Mouse (Mus musculus): ENCODE measurements around the gene Abhd17c. TPM values are rescaled to one million over a fixed set of nuclear protein-coding genes. Genes with fewer than 3 reads are reported as not detected.

The Abhd17c gene
- polyA plus RNA-seq, 1 experiment = 29.2 TPM

- Histone ChIP-seq H3K27ac (ENCODE audit: control insufficient read depth, insufficient read depth, low read depth, low read length, poor library complexity) (no peak overlapping the region), H3K4me3 (replicated peaks; ENCODE audit: control insufficient read depth, low read depth, low read length) (no peak overlapping the region), H3K4me1 (ENCODE audit: control insufficient read depth, insufficient read depth, low read length) (no peaks in the 10 kb centered on the region)
- WGBS = 3% methylated on average over 1 of the region's 1 CpGs
- TF ChIP-seq CTCF (IDR thresholded peaks at IDR 0.05; ENCODE audit: control insufficient read depth, insufficient read depth, low read length) (0 out of 2 replicates have a peak, but pooled peaks have one; percentile 21), POLR2A (IDR thresholded peaks at IDR 0.05; ENCODE audit: borderline replicate concordance, control insufficient read depth, low read depth, low read length) (no peak)
Observed at GRCm38 (mm10) chr7:84089777-84090176, 61.9 kb downstream of the Abhd17c start.

GRCm38 (mm10) chr7:84088971-84089370, 62.7 kb downstream of the Abhd17c start:
- no peaks in the 10 kb centered on the region for H3K4me1 ChIP-seq (ENCODE audit: control insufficient read depth, insufficient read depth, low read length)
- H3K4me3 ChIP-seq (replicated peaks; ENCODE audit: control insufficient read depth, low read depth, low read length) = no peak overlapping the region
- TF ChIP-seq POLR2A (IDR thresholded peaks at IDR 0.05; ENCODE audit: borderline replicate concordance, control insufficient read depth, low read depth, low read length) (no peak), CTCF (IDR thresholded peaks at IDR 0.05; ENCODE audit: control insufficient read depth, insufficient read depth, low read length) (peak; percentile 78)
- no peak overlapping the region for H3K27ac ChIP-seq (ENCODE audit: control insufficient read depth, insufficient read depth, low read depth, low read length, poor library complexity)
- 5% methylated on average over 4 of the region's 4 CpGs for WGBS

GRCm38 (mm10) chr7:84088191-84088590, 63.5 kb downstream of the Abhd17c start:
- Histone ChIP-seq H3K27ac (ENCODE audit: control insufficient read depth, insufficient read depth, low read depth, low read length, poor library complexity) (no peak overlapping the region), H3K4me1 (ENCODE audit: control insufficient read depth, insufficient read depth, low read length) (no peaks in the 10 kb centered on the region), H3K4me3 (replicated peaks; ENCODE audit: control insufficient read depth, low read depth, low read length) (no peak overlapping the region)
- TF ChIP-seq CTCF (IDR thresholded peaks at IDR 0.05; ENCODE audit: control insufficient read depth, insufficient read depth, low read length) (no peak), POLR2A (IDR thresholded peaks at IDR 0.05; ENCODE audit: borderline replicate concordance, control insufficient read depth, low read depth, low read length) (no peak)
- 69% methylated on average over 3 of the region's 3 CpGs for WGBS

GRCm38 (mm10) chr7:84086039-84086829, 65.5 kb downstream of the Abhd17c start, which contains the start of gene Cemip:
Gene Cemip, minus strand, starts transcription at chr7:84086502.
- TF ChIP-seq POLR2A (IDR thresholded peaks at IDR 0.05; ENCODE audit: borderline replicate concordance, control insufficient read depth, low read depth, low read length) = no peak
- TF ChIP-seq CTCF (IDR thresholded peaks at IDR 0.05; ENCODE audit: control insufficient read depth, insufficient read depth, low read length) = peak; percentile 58
- Histone ChIP-seq H3K4me1 (ENCODE audit: control insufficient read depth, insufficient read depth, low read length) (no peaks in the 10 kb centered on the region), H3K27ac (ENCODE audit: control insufficient read depth, insufficient read depth, low read depth, low read length, poor library complexity) (no peak within 1 kb of the TSS), H3K4me3 (replicated peaks; ENCODE audit: control insufficient read depth, low read depth, low read length) (no peak within 1 kb of the TSS)
- 3% methylated on average over 54 of the region's 54 CpGs for WGBS

GRCm38 (mm10) chr7:84085049-84085945, 66.4 kb downstream of the Abhd17c start:
- TF ChIP-seq POLR2A (IDR thresholded peaks at IDR 0.05; ENCODE audit: borderline replicate concordance, control insufficient read depth, low read depth, low read length) (no peak), CTCF (IDR thresholded peaks at IDR 0.05; ENCODE audit: control insufficient read depth, insufficient read depth, low read length) (no peak)
- H3K4me3 ChIP-seq (replicated peaks; ENCODE audit: control insufficient read depth, low read depth, low read length) = no peak overlapping the region
- 10% methylated on average over 39 of the region's 39 CpGs for WGBS
- H3K4me1 ChIP-seq (ENCODE audit: control insufficient read depth, insufficient read depth, low read length) = no peaks in the 10 kb centered on the region
- no peak overlapping the region for H3K27ac ChIP-seq (ENCODE audit: control insufficient read depth, insufficient read depth, low read depth, low read length, poor library complexity)

GRCm38 (mm10) chr7:84077257-84078013, 74.3 kb downstream of the Abhd17c start:
- TF ChIP-seq POLR2A (IDR thresholded peaks at IDR 0.05; ENCODE audit: borderline replicate concordance, control insufficient read depth, low read depth, low read length) (no peak), CTCF (IDR thresholded peaks at IDR 0.05; ENCODE audit: control insufficient read depth, insufficient read depth, low read length) (no peak)
- Histone ChIP-seq H3K4me3 (replicated peaks; ENCODE audit: control insufficient read depth, low read depth, low read length) (no peak overlapping the region), H3K4me1 (ENCODE audit: control insufficient read depth, insufficient read depth, low read length) (no peaks in the 10 kb centered on the region; the same call in 1 of the 2 replicates), H3K27ac (ENCODE audit: control insufficient read depth, insufficient read depth, low read depth, low read length, poor library complexity) (no peak overlapping the region)
- 74% methylated on average over 7 of the region's 7 CpGs for WGBS

- Histone ChIP-seq H3K4me3 (replicated peaks; ENCODE audit: control insufficient read depth, low read depth, low read length) (no peak overlapping the region), H3K27ac (ENCODE audit: control insufficient read depth, insufficient read depth, low read depth, low read length, poor library complexity) (no peak overlapping the region), H3K4me1 (ENCODE audit: control insufficient read depth, insufficient read depth, low read length) (no peaks in the 10 kb centered on the region; the same call in 1 of the 2 replicates)
- WGBS = 56% methylated on average over 8 of the region's 8 CpGs
- no peak for TF ChIP-seq POLR2A (IDR thresholded peaks at IDR 0.05; ENCODE audit: borderline replicate concordance, control insufficient read depth, low read depth, low read length)
- no peak for TF ChIP-seq CTCF (IDR thresholded peaks at IDR 0.05; ENCODE audit: control insufficient read depth, insufficient read depth, low read length)
Observed at GRCm38 (mm10) chr7:84074266-84074665, 77.4 kb downstream of the Abhd17c start.

Data from bone marrow, adult 2 months (tissue).